Mouse (Mus musculus) forebrain, embryonic 10.5 days (tissue): Measurements from ENCODE around the gene Crybg2. TPM values are rescaled to one million over a fixed set of nuclear protein-coding genes. Genes with fewer than 3 reads are reported as not detected.

Experiments used
- DNase-seq: peaks from one replicate; pipeline ENCODE4 v3.0.0-alpha.2; 2017; ENCODE audit warnings: low spot score; ENCODE audit errors: extremely low spot score
- H3K27ac ChIP-seq: fragments of 300-500 bp; sonication (generic); 2 replicates; pipeline ENCODE4 v1.5.1; 2016; ENCODE audit warnings: mild to moderate bottlenecking
- H3K27me3 ChIP-seq: fragments of 300-500 bp; sonication (generic); 2 replicates; pipeline ENCODE4 v1.6.1; 2016; ENCODE audit warnings: mild to moderate bottlenecking; ENCODE audit not compliant: poor library complexity, severe bottlenecking
- H3K36me3 ChIP-seq: fragments of 300-500 bp; sonication (generic); replicated peaks from 2 replicates; pipeline ENCODE4 v1.6.1; 2016; ENCODE audit warnings: mild to moderate bottlenecking, moderate library complexity
- H3K4me1 ChIP-seq: fragments of 300-500 bp; sonication (generic); 2 replicates; pipeline ENCODE4 v1.6.1; 2016
- H3K4me3 ChIP-seq: fragments of 300-500 bp; sonication (generic); 2 replicates; pipeline ENCODE4 v1.5.1; 2016; ENCODE audit warnings: mild to moderate bottlenecking, moderate library complexity
- H3K9me3 ChIP-seq: fragments of 300-500 bp; sonication (generic); 2 replicates; pipeline ENCODE4 v1.6.1; 2016; ENCODE audit warnings: mild to moderate bottlenecking, moderate library complexity
- WGBS: fragments of 180-500 bp; shearing (Covaris S2); methylation state at CpG from one replicate; pipeline ENCODE4 v1.1.7; 2016; 5-methylcytosine and 5-hydroxymethylcytosine counted together
- polyA plus RNA-seq: library from polyadenylated mRNA; unstranded; fragments of >200 nt; fragmentation: Nextera tagmentation; extraction: Ambion mirVana; gene quantifications from 2 replicates; pipeline ENCODE4 v1.2.1, GENCODE M21; 2016

The Crybg2 gene
- polyA plus RNA-seq, 1 experiment from 2014 or later: 1.7 TPM

GRCm38 (mm10) chr4:134120192-134120805 lies 59.7 kb downstream of the Crybg2 start:
- 83% methylated on average over 6 of the region's 6 CpGs for WGBS
- Histone ChIP-seq H3K27ac (no peak overlapping the region), H3K4me1 (peaks cover 55% of the 10 kb centered on the region)

GRCm38 (mm10) chr4:134120916-134121315 lies 60.3 kb downstream of the Crybg2 start:
- no peak for DNase-seq
- no peaks in the 10 kb centered on the region for H3K36me3 ChIP-seq
- peaks cover 49% of the 10 kb centered on the region for H3K4me1 ChIP-seq
- no peaks in the 10 kb centered on the region for H3K9me3 ChIP-seq
- 82% methylated on average over 4 of the region's 4 CpGs for WGBS
- no peak overlapping the region for H3K27ac ChIP-seq
- no peaks in the 10 kb centered on the region for H3K27me3 ChIP-seq
- no peak overlapping the region for H3K4me3 ChIP-seq

More at GRCm38 (mm10) chr4:134120192-134120805, 59.7 kb downstream of the Crybg2 start:
- Histone ChIP-seq H3K27me3 (no peaks in the 10 kb centered on the region), H3K9me3 (no peaks in the 10 kb centered on the region), H3K36me3 (no peaks in the 10 kb centered on the region), H3K4me3 (no peak overlapping the region)
- DNase-seq: no peak

- Histone ChIP-seq H3K4me3 (no peak overlapping the region), H3K36me3 (0 out of 2 replicates have a peak, but pooled peaks cover 4% of the 10 kb centered on the region), H3K9me3 (no peaks in the 10 kb centered on the region), H3K27me3 (no peaks in the 10 kb centered on the region), H3K4me1 (peaks cover 48% of the 10 kb centered on the region), H3K27ac (peak overlapping the region; percentile 48; the same call in 1 of the 2 replicates)
- DNase-seq: no peak
- 62% methylated on average over 4 of the region's 4 CpGs for WGBS
Observed at GRCm38 (mm10) chr4:134121571-134121970, 61.0 kb downstream of the Crybg2 start.

GRCm38 (mm10) chr4:134122281-134122680 lies 61.7 kb downstream of the Crybg2 start:
- H3K27ac ChIP-seq: no peak overlapping the region
- no peak overlapping the region for H3K4me3 ChIP-seq
- no peak for DNase-seq
- H3K4me1 ChIP-seq: peaks cover 55% of the 10 kb centered on the region
- no peaks in the 10 kb centered on the region for H3K9me3 ChIP-seq
- H3K27me3 ChIP-seq: no peaks in the 10 kb centered on the region
- H3K36me3 ChIP-seq: 0 out of 2 replicates have a peak, but pooled peaks cover 4% of the 10 kb centered on the region
- 73% methylated on average over 3 of the region's 3 CpGs for WGBS

- Histone ChIP-seq H3K27me3 (no peaks in the 10 kb centered on the region), H3K27ac (no peak overlapping the region), H3K4me1 (peaks cover 60% of the 10 kb centered on the region), H3K36me3 (0 out of 2 replicates have a peak, but pooled peaks cover 4% of the 10 kb centered on the region), H3K9me3 (no peaks in the 10 kb centered on the region), H3K4me3 (no peak overlapping the region)
- WGBS: 90% methylated on average over 6 of the region's 6 CpGs
- no peak for DNase-seq
Observed at GRCm38 (mm10) chr4:134123147-134123546, 62.5 kb downstream of the Crybg2 start.

- 0 out of 2 replicates have a peak overlapping the region, but pooled peaks have one; percentile 15 for H3K27ac ChIP-seq
- 0 out of 2 replicates have a peak, but pooled peaks cover 4% of the 10 kb centered on the region for H3K36me3 ChIP-seq
- WGBS: 30% methylated on average over 17 of the region's 17 CpGs
- H3K27me3 ChIP-seq: no peaks in the 10 kb centered on the region
- peaks cover 61% of the 10 kb centered on the region for H3K4me1 ChIP-seq
- DNase-seq: peak; percentile 63
- H3K9me3 ChIP-seq: no peaks in the 10 kb centered on the region
- no peak overlapping the region for H3K4me3 ChIP-seq
Observed at GRCm38 (mm10) chr4:134123680-134124551, 63.3 kb downstream of the Crybg2 start.

GRCm38 (mm10) chr4:134125383-134126060 lies 64.9 kb downstream of the Crybg2 start:
- no peaks in the 10 kb centered on the region for H3K27me3 ChIP-seq

GRCm38 (mm10) chr4:134126300-134127120 lies 65.9 kb downstream of the Crybg2 start:
- no peak for DNase-seq
- H3K27ac ChIP-seq: no peak overlapping the region
- WGBS: 89% methylated on average over 21 of the region's 21 CpGs
- no peaks in the 10 kb centered on the region for H3K9me3 ChIP-seq
- H3K36me3 ChIP-seq: peaks cover 19% of the 10 kb centered on the region
- H3K27me3 ChIP-seq: no peaks in the 10 kb centered on the region
- peak overlapping the region; percentile 91; the same call in 1 of the 2 replicates for H3K4me3 ChIP-seq
- peaks cover 53% of the 10 kb centered on the region for H3K4me1 ChIP-seq

More at GRCm38 (mm10) chr4:134125383-134126060, 64.9 kb downstream of the Crybg2 start:
- WGBS: 88% methylated on average over 15 of the region's 15 CpGs
- no peak overlapping the region for H3K4me3 ChIP-seq
- H3K27ac ChIP-seq: no peak overlapping the region
- H3K9me3 ChIP-seq: no peaks in the 10 kb centered on the region
- no peak for DNase-seq
- peaks cover 9% of the 10 kb centered on the region for H3K36me3 ChIP-seq
- peaks cover 56% of the 10 kb centered on the region for H3K4me1 ChIP-seq

- no peak for DNase-seq
- peaks cover 49% of the 10 kb centered on the region for H3K4me1 ChIP-seq
- peak overlapping the region; percentile 91 for H3K4me3 ChIP-seq
- 90% methylated on average over 7 of the region's 7 CpGs for WGBS
- no peaks in the 10 kb centered on the region for H3K9me3 ChIP-seq
- no peak overlapping the region for H3K27ac ChIP-seq
- peaks cover 23% of the 10 kb centered on the region for H3K36me3 ChIP-seq
- H3K27me3 ChIP-seq: no peaks in the 10 kb centered on the region
Observed at GRCm38 (mm10) chr4:134127121-134127455, 66.5 kb downstream of the Crybg2 start.

- H3K9me3 ChIP-seq: no peaks in the 10 kb centered on the region
- peaks cover 47% of the 10 kb centered on the region for H3K4me1 ChIP-seq
- no peak for DNase-seq
- WGBS: 68% methylated on average over 8 of the region's 8 CpGs
- H3K4me3 ChIP-seq: peak overlapping the region; percentile 91
- H3K27me3 ChIP-seq: no peaks in the 10 kb centered on the region
- H3K36me3 ChIP-seq: peaks cover 29% of the 10 kb centered on the region
- H3K27ac ChIP-seq: peak overlapping the region; percentile 92
Observed at GRCm38 (mm10) chr4:134127793-134128192, 67.2 kb downstream of the Crybg2 start.

GRCm38 (mm10) chr4:134128221-134128982 lies 67.8 kb downstream of the Crybg2 start, which contains the start of gene Sh3bgrl3:
Gene Sh3bgrl3, minus strand, starts transcription at chr4:134128789.
- 0% methylated on average over 50 of the region's 50 CpGs for WGBS
- H3K36me3 ChIP-seq: peaks cover 31% of the 10 kb centered on the region
- peaks cover 47% of the 10 kb centered on the region for H3K4me1 ChIP-seq
- H3K9me3 ChIP-seq: no peaks in the 10 kb centered on the region
- DNase-seq: peak; percentile 89
- H3K4me3 ChIP-seq: peak within 1 kb of the TSS; percentile 91
- peak within 1 kb of the TSS; percentile 92 for H3K27ac ChIP-seq
- no peaks in the 10 kb centered on the region for H3K27me3 ChIP-seq
